Mouse (Mus musculus) left cerebral cortex, postnatal 14 days (tissue): ENCODE measurements around the gene Mpv17l. TPM values are rescaled to one million over a fixed set of nuclear protein-coding genes. Genes with fewer than 3 reads are reported as not detected.
"Not testable (repeated sequence)": the region's sequence is repeated elsewhere in the genome, so short reads cannot be mapped to it uniquely, and the experiment has no call there.

Source experiments
- DNase-seq, 2 experiments: peaks; one replicate each; pipeline ENCODE4 v3.0.0; 2021 to 2022; ENCODE audit warnings: low spot score in 2 of 2, mixed read lengths in 1 of 2
- intact Hi-C: fragments of 180-260 bp; cut with DNase I; formaldehyde crosslinking; loops from one replicate; pipeline ENCODE4 v1.15.1; 2025
- long read RNA-seq, 2 experiments: library from polyadenylated mRNA; stranded (forward); transcript quantifications; one replicate each; pipeline ENCODE4 v2.0.0; 2021
- total RNA-seq, 2 experiments: library from RNA; stranded (reverse); gene quantifications; 2 replicates each; pipeline ENCODE4 v1.2.3; 2021

Gene Mpv17l
- total RNA-seq, result 10 to 100 TPM; 69.6 to 70.1 TPM
- long read RNA-seq, experiment 1, transcript Mpv17l-205 (4 exons, 580 nt), result minor isoform, 5 of 72 reads
- long read RNA-seq, experiment 1, transcript Mpv17l-201 (4 exons, 3,087 nt), result major isoform, 44 of 72 reads
- long read RNA-seq, experiment 1, transcript Mpv17l-203 (4 exons, 3,089 nt), result minor isoform, 7 of 72 reads
- long read RNA-seq, experiment 1, transcript Mpv17l-206 (5 exons, 2,315 nt), result minor isoform, 5 of 72 reads
- long read RNA-seq, experiment 1, partial matches to known transcripts, result 0 of 72 reads
- long read RNA-seq, experiment 1, other reads (novel, unspliced or antisense), result 9 of 72 reads
- long read RNA-seq, experiment 2, transcript Mpv17l-203 (4 exons, 3,089 nt), result minor isoform, 5 of 60 reads
- long read RNA-seq, experiment 2, transcript Mpv17l-201 (4 exons, 3,087 nt), result major isoform, 35 of 60 reads
- long read RNA-seq, experiment 2, partial matches to known transcripts, result 2 of 60 reads
- long read RNA-seq, experiment 2, other reads (novel, unspliced or antisense), result 10 of 60 reads

- intact Hi-C loops, result loop anchor here (1.0 to 5.0 kb wide), 2 partner anchors 204 to 256 kb away; no protein-coding TSS in a partner anchor
- DNase-seq, result peak; percentile 97 to 98
These were observed at the start of gene Mpv17l, which contains the start of gene Pdxdc1 for GRCm38 (mm10) chr16:13902888-13903483. Mpv17l (plus strand) TSS chr16:13903161. Pdxdc1 (minus strand) TSS chr16:13903131.

- no peak for DNase-seq
- intact Hi-C loops, result no loop called here
These were observed 49.1 kb upstream of the Mpv17l start for GRCm38 (mm10) chr16:13853886-13854285.

- no peak for DNase-seq
- intact Hi-C loops, result no loop called here
These were observed 36.9 kb upstream of the Mpv17l start for GRCm38 (mm10) chr16:13866076-13866475.

GRCm38 (mm10) chr16:13866616-13867015 is 36.3 kb upstream of the Mpv17l start:
- intact Hi-C loops, result no loop called here
- no peak for DNase-seq

- intact Hi-C loops, result not testable (repeated sequence)
These were observed 35.6 kb upstream of the Mpv17l start for GRCm38 (mm10) chr16:13867406-13867805.

GRCm38 (mm10) chr16:13867910-13868514 is 34.9 kb upstream of the Mpv17l start:
- peak in 1 of 2 experiments; percentile 9 for DNase-seq
- intact Hi-C loops, result no loop called here

More at GRCm38 (mm10) chr16:13867406-13867805, 35.6 kb upstream of the Mpv17l start:
- peak; percentile 17 to 23 for DNase-seq

- intact Hi-C loops, result no loop called here
- DNase-seq, result peak in 1 of 2 experiments; percentile 54
These were observed 27.5 kb upstream of the Mpv17l start for GRCm38 (mm10) chr16:13875483-13875882.

GRCm38 (mm10) chr16:13883094-13883774 is 19.7 kb upstream of the Mpv17l start:
- no peak for DNase-seq
- intact Hi-C loops, result no loop called here

- intact Hi-C loops, result no loop called here
- DNase-seq, result no peak
These were observed 12.5 kb upstream of the Mpv17l start for GRCm38 (mm10) chr16:13890449-13890848.

- intact Hi-C loops, result no loop called here
These were observed 10.1 kb upstream of the Mpv17l start for GRCm38 (mm10) chr16:13892850-13893249.

GRCm38 (mm10) chr16:13894097-13894496 is 8.9 kb upstream of the Mpv17l start:
- intact Hi-C loops, result no loop called here
- no peak for DNase-seq

More at GRCm38 (mm10) chr16:13892850-13893249, 10.1 kb upstream of the Mpv17l start:
- no peak for DNase-seq

- intact Hi-C loops, result no loop called here
- no peak for DNase-seq
These were observed 7.2 kb upstream of the Mpv17l start for GRCm38 (mm10) chr16:13895740-13896139.

GRCm38 (mm10) chr16:13896357-13896756 is 6.6 kb upstream of the Mpv17l start:
- intact Hi-C loops, result no loop called here
- no peak for DNase-seq

- intact Hi-C loops, result no loop called here
- DNase-seq, result no peak
These were observed 4.0 kb upstream of the Mpv17l start for GRCm38 (mm10) chr16:13898981-13899380.

GRCm38 (mm10) chr16:13902397-13902831 is 547 bp upstream of the Mpv17l start:
- intact Hi-C loops, result loop anchor here (5.0 kb wide), 1 partner anchor 205 kb away; no protein-coding TSS in a partner anchor
- no peak for DNase-seq

- peak; percentile 79 to 84 for DNase-seq
- intact Hi-C loops, result loop anchor here (1.0 to 5.0 kb wide), 2 partner anchors 204 to 256 kb away; no protein-coding TSS in a partner anchor
These were observed 527 bp downstream of the Mpv17l start for GRCm38 (mm10) chr16:13903488-13903887.

GRCm38 (mm10) chr16:13907297-13907696 is 4.3 kb downstream of the Mpv17l start:
- intact Hi-C loops, result no loop called here
- no peak for DNase-seq

- no peak for DNase-seq
- intact Hi-C loops, result no loop called here
These were observed 17.1 kb downstream of the Mpv17l start for GRCm38 (mm10) chr16:13920093-13920492.

GRCm38 (mm10) chr16:13921063-13921462 is 18.1 kb downstream of the Mpv17l start:
- intact Hi-C loops, result no loop called here
- no peak for DNase-seq
